Comparison of ENCODE assay signal across 19 mouse cellular contexts in the genomic region with DNA sequence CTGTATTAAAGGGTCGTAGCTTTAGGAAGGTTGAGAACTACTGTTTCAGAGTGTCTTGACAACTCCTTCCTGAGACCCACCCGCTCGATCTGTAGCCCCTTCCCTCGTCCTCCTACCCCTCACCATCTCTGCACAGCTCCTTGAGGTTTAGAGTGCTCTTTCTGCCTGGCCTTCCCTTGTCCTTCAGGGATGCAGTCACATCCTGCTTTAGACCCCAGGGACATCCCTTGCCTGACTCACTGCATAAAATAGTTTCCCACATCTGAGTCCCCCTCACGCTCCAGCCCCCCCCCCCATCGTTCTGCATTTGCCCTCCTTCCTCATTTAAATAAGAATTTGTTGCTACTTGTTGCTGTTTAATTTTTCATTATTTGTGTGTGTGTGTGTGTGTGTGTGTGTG. TPM values are rescaled to one million over a fixed set of nuclear protein-coding genes. Genes with fewer than 3 reads are reported as not detected.
DNase-seq lines count a peak whose midpoint lies in the region; ATAC-seq and TF ChIP-seq lines count a peak whose summit lies in the region.
"Had no signal": no experiment of that assay in that cellular context is flagged by ENCODE, and none has a peak within 500 bp of the region (broad histone marks: within the 10 kb centered on the region; RNA-seq: fewer than 3 reads in every experiment).

No protein-coding gene starts in this region.

- no peaks in the 10 kb centered on the region for H3K36me3 ChIP-seq in stomach, embryonic 14.5 days (ENCODE audit: control insufficient read depth, insufficient read depth, low read length)
- H3K36me3 ChIP-seq in stomach, postnatal 0 days (ENCODE audit: control insufficient read depth, insufficient read depth, low read length), result no peaks in the 10 kb centered on the region
- H3K36me3 ChIP-seq in limb, embryonic 13.5 days, result no peaks in the 10 kb centered on the region
- H3K36me3 ChIP-seq: hindbrain, embryonic 13.5 days; neural tube, embryonic 13.5 days had no signal

- ATAC-seq in stomach, embryonic 14.5 days (ENCODE audit: insufficient number of reproducible peaks, insufficient read depth, low FRiP score, low read depth), result no peak
- ATAC-seq in stomach, postnatal 0 days (ENCODE audit: low FRiP score, low TSS enrichment), result no peak
- no peak for ATAC-seq in limb, embryonic 13.5 days (ENCODE audit: low FRiP score, low read depth)
- ATAC-seq: forebrain, postnatal 0 days; intestine, embryonic 16.5 days had no signal

- peaks cover 40% of the 10 kb centered on the region for H3K4me1 ChIP-seq in stomach, embryonic 14.5 days (ENCODE audit: control insufficient read depth, insufficient read depth, low read length)
- H3K4me1 ChIP-seq in stomach, postnatal 0 days (replicated peaks; ENCODE audit: control insufficient read depth, insufficient read depth), result peaks cover 4% of the 10 kb centered on the region; the same call in 1 of the 2 replicates
- H3K4me1 ChIP-seq in limb, embryonic 13.5 days, result peaks cover 60% of the 10 kb centered on the region

- no peak for TF ChIP-seq EP300 in stomach, postnatal 0 days (optimal IDR thresholded peaks at IDR 0.05)

- no peak overlapping the region for H3K4me3 ChIP-seq in stomach, embryonic 14.5 days (ENCODE audit: low read depth, low read length)
- H3K4me3 ChIP-seq in stomach, postnatal 0 days (ENCODE audit: low read depth, low read length), result no peak overlapping the region
- no peak overlapping the region for H3K4me3 ChIP-seq in limb, embryonic 13.5 days
- H3K4me3 ChIP-seq: hindbrain, embryonic 13.5 days; neural tube, embryonic 13.5 days had no signal

- 62% methylated on average over 6 of the region's 6 CpGs for WGBS in stomach, embryonic 14.5 days
- 74% methylated on average over 6 of the region's 6 CpGs for WGBS in stomach, postnatal 0 days
- 60% methylated on average over 6 of the region's 6 CpGs for WGBS in limb, embryonic 13.5 days

- TF ChIP-seq CTCF in stomach, postnatal 0 days (IDR thresholded peaks at IDR 0.05; ENCODE audit: low read depth), result no peak

- H3K9ac ChIP-seq in stomach, embryonic 14.5 days (replicated peaks; ENCODE audit: low read depth, low read length), result no peak overlapping the region
- H3K9ac ChIP-seq in stomach, postnatal 0 days (ENCODE audit: low read length), result no peak overlapping the region
- peak overlapping the region; percentile 13; the same call in 1 of the 2 replicates for H3K9ac ChIP-seq in limb, embryonic 13.5 days
- H3K9ac ChIP-seq: forebrain, postnatal 0 days; hindbrain, embryonic 13.5 days; neural tube, embryonic 13.5 days had no signal

- H3K27me3 ChIP-seq in stomach, embryonic 14.5 days (ENCODE audit: control insufficient read depth, insufficient read depth, low read length), result no peaks in the 10 kb centered on the region
- H3K27me3 ChIP-seq in stomach, postnatal 0 days (ENCODE audit: control insufficient read depth, insufficient read depth, low read length), result no peaks in the 10 kb centered on the region
- no peaks in the 10 kb centered on the region for H3K27me3 ChIP-seq in limb, embryonic 13.5 days
- H3K27me3 ChIP-seq: hindbrain, embryonic 13.5 days; neural tube, embryonic 13.5 days had no signal

- H3K4me2 ChIP-seq in stomach, embryonic 14.5 days (replicated peaks; ENCODE audit: low read depth, low read length), result no peak overlapping the region
- no peak overlapping the region for H3K4me2 ChIP-seq in stomach, postnatal 0 days (replicated peaks; ENCODE audit: low read depth)
- no peak overlapping the region; the same call in 1 of the 2 replicates for H3K4me2 ChIP-seq in limb, embryonic 13.5 days (replicated peaks)
- H3K4me2 ChIP-seq: hindbrain, embryonic 13.5 days; midbrain, embryonic 11.5 days; neural tube, embryonic 13.5 days had no signal

- peak overlapping the region; percentile 56; the same call in 1 of the 2 replicates for H3K27ac ChIP-seq in stomach, embryonic 14.5 days (ENCODE audit: low read length)
- no peak overlapping the region; the same call in 1 of the 2 replicates for H3K27ac ChIP-seq in stomach, postnatal 0 days (replicated peaks)
- peak overlapping the region; percentile 88; the same call in 1 of the 2 replicates for H3K27ac ChIP-seq in limb, embryonic 13.5 days

- peak; percentile 96 for DNase-seq in heart, adult 11 months
- no peak for DNase-seq in heart, postnatal 4 days
- no peak for DNase-seq in stomach, postnatal 0 days (ENCODE audit: low spot score)
- no peak for DNase-seq in embryo, embryonic 10 days (ENCODE audit: low spot score)
- DNase-seq in cerebellum, postnatal 14 days, result no peak
- no peak for DNase-seq in left cerebral cortex, adult 8-10 months (ENCODE audit: low spot score in 2 of 2)
- DNase-seq: adrenal gland, adult 8-10 months; cerebellum, adult 18-20 months; forebrain, postnatal 0 days; layer of hippocampus, postnatal 36 days; right cerebral cortex, postnatal 14 days; thymus, postnatal 25 days had no signal

- H3K9me3 ChIP-seq in stomach, embryonic 14.5 days (ENCODE audit: control insufficient read depth, low read depth, low read length), result no peaks in the 10 kb centered on the region
- no peaks in the 10 kb centered on the region for H3K9me3 ChIP-seq in stomach, postnatal 0 days (ENCODE audit: control insufficient read depth, low read length)
- no peaks in the 10 kb centered on the region for H3K9me3 ChIP-seq in limb, embryonic 13.5 days
- H3K9me3 ChIP-seq: hindbrain, embryonic 13.5 days; neural tube, embryonic 13.5 days had no signal

RNA-seq across cellular contexts. Expression of a gene that starts 31.0 kb away (rescaled TPM):
- 100 to 1,000 TPM; 125 to 139 TPM for total RNA-seq in heart, postnatal 4 days (2021)
- polyA plus RNA-seq in stomach, embryonic 14.5 days (2014; fragmentation: Nextera tagmentation; extraction: Ambion mirVana), result 10.2 and 14.7 TPM in 2 replicates
- 48.6 and 51.6 TPM in 2 replicates for polyA plus RNA-seq in stomach, postnatal 0 days (2015; fragmentation: Nextera tagmentation; extraction: Ambion mirVana)
- polyA plus RNA-seq in limb, embryonic 13.5 days (2015; fragmentation: Nextera tagmentation; extraction: Ambion mirVana), result 78.4 and 87.6 TPM in 2 replicates
- 100 to 1,000 TPM; 156 to 180 (median 161) TPM for total RNA-seq in left cerebral cortex, adult 8-10 months (2022)
- total RNA-seq: monocyte, adult 5-6 weeks had no signal
